Mouse (Mus musculus) megakaryocyte, embryonic 14.5 days (primary cell): ENCODE results near the gene Trmt1.

Source experiments
- FLI1 ChIP-seq: IDR thresholded peaks from 2 replicates; pipeline ENCODE4 v1.6.1; 2012; ENCODE audit warnings: low read length, inconsistent platforms, mixed read lengths
- GATA1 ChIP-seq: IDR thresholded peaks from 3 replicates; pipeline ENCODE4 v1.6.1; 2012; ENCODE audit warnings: mixed read lengths, low read length, inconsistent platforms, borderline replicate concordance

DNA sequence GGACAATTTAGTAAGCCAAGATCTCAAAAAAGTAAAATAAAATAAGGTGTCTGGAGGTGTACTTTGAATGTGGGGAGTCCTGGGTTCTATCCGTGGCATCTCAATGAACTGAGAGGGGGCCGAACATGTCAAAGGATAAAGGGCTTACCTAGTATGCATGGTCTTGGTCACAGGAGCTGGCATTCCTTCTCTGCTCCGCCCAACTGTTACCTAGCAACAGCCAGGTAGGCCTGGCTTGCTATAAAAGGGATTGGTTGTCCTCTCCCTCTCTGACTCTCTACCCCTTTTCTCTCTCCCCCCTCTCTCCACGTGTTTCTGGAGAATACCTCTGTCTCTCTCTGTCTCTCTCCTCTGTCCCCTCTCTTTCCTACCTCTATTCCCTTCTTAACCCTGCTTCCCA lies 28.4 kb upstream of the Trmt1 start:
- TF ChIP-seq GATA1 (no peak), FLI1 (no peak)
